Mouse (Mus musculus): ENCODE measurements around the gene Rap1b.
"Not testable (repeated sequence)": the region's sequence is repeated elsewhere in the genome, so short reads cannot be mapped to it uniquely, and the experiment has no call there.

Gene Rap1b

DNA sequence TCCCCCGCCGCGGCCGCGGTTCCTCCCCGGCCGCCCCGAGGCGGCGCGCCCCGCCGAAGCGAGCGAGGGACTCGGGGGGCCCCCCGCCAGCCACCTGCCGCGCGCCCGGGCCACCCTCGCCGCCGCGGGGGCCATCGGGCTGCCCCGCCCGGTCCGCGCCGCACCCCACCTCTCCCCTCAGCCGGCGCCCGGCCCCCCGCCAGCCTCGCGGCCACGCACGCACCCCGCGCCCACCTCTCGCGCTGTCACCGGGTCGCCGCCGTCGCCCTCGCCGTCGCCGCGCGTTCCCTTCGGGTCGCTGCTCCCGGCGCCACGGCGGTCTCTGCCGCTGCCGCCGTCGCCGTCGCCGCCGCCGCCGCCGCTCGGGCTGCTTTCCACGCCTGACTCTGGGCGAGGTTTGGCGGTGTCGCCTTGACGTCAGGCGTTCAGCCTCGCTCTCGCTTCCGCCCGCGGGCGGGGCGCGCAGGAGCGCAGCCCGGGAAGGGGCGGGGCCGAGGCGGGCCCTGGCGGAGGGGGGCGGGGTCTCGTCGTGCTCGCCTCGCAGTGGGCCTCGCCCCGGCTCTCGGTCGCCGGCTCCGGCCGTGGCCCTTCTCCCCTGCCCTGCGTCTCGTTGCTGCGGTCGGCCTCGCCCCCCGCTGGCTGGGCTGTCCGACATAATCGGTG lies at the start of gene Rap1b:
TSS of gene Rap1b (minus strand) at position 439 of the 663 bp plus-strand sequence.
- DNase-seq (ENCODE audit: low spot score) = peak; percentile 97

DNA sequence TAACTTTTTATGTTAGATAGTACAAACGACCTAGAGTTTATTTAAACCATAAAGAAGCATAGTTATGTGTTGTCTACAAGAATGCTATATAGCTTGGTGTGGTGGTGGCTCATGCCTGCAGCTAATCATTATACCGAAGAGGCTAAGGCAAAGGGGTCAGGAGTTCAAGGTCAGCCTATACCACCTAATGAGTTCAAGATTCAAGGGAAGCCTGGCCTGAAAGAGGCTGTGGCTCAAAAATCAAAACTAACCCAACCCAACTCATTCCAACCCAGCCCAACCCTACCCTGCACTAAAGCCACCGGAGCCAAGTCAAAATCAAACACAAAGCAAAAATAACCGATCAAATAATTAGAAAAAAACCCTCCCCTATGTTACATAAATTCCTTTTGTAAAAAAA lies 49.4 kb upstream of the Rap1b start:
- no peak for DNase-seq (ENCODE audit: low spot score)

DNA sequence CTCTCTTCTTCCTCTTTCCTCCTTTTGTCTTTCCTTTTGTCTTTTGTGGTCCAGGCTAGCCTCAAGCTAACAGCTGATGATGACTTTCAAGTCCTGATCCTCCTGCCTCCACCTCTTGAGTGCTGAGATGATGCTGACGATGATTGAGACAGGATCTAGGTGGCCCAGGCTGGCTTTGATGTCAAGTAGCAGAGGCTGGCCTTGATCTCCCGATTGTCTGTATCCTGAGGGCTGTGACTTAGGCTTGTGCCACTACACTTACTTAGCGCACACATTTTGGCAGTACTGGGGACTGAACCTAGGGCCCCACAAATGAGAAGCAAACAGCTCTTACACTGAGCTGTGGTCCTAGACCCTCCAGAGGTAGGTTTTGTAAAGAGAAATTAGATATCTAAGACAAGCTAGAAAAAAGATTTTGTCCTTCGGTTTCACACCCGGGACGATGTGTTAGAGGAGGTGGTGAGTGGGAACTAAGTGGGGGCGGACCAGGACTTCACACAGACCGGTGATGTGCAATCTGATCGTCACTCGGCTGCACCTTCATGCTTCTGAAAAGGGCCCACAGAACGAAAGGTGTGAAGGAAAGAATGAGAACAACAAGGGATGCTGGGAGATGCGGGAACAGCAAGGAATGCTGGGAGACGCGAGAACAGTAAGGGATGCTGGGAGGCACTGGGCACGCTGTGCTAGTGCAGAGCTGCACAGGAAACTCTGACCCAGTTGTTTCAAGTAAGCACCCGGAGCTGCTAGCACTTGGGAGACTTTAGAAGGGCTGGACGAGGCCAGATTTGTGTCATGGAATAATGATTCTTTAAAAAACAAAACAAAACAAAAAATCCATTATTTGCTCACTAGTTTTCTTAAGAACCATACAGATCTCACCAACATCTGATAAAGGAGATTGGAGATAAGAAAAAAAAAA lies 48.5 kb upstream of the Rap1b start:
- DNase-seq (ENCODE audit: low spot score) = no peak

DNA sequence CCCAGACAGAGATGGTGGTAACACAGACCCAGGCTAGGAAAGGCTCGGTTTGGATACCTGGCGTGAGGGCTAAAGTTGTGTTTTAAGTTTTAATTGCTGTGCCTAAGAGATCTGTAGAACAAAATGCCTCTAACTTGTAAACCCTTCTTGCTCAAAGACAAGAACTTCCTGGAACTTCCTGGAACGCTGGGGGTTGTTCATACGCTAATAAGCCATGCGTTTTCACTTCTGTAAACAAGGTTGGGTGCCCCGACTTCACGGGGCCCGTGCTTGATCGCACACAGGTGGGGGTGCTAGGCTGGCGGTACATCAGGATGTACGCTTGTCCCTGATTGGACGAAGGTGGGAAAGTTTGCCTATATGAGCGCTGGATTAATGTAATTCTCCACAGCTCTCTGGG lies 47.3 kb upstream of the Rap1b start:
- not testable (repeated sequence) for DNase-seq (ENCODE audit: low spot score)

DNA sequence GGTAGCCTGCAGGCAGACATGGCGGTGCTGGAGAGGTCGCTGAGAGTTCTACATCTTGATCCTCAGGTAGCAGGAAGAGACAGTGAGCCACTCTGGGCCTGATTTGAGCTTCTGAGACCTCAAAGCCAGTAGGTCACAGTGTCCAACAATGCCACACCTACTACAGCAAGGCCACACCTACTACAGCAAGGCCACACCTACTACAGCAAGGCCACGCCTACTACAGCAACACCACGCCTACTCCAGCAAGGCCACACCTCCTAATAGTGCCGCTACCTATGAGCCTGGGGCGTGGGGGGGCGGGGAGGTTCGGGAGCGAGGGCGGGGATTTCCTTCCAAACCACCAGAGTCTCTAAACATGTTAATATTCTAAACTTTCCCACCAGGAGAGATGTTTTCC lies 45.5 kb upstream of the Rap1b start:
- DNase-seq (ENCODE audit: low spot score) = no peak

DNA sequence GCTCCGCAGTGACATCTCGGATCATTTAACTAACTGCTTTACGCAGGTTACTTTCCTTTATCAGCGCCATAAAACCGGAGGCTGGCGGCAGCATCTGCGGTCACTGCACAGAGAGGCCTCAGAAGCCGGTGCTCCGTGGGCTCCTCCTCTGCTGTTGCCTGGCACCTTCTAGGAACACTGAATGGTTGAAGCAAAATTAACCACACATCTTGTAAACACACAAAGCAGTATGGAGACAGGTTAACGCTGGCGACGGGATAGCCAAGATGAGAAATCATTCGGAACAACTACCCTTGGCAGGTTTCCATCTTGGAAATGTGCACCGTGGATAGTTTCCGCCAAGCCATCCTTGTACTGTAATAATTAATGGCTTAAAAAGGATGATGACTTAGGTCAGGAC lies 43.0 kb upstream of the Rap1b start:
- DNase-seq (ENCODE audit: low spot score) = no peak

DNA sequence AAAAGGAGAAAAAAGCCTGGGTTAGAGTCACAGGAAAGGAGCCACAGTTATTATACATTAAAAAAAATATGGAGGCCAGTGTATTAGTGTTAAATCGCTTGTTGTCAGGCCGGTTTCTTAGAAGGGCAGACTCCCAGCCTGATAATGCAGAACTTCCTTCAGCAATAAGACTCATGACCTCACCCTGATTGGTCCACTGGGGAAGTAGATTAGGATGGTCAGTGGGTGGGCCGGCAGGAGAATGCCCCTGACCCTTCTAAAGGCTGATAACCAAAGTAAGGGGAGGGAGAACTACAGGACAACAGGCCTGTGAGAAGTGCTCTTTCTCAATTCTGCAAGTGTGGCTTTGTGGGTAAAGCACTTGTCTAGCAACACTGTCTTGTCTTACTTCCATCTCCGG lies 39.5 kb upstream of the Rap1b start:
- no peak for DNase-seq (ENCODE audit: low spot score)

DNA sequence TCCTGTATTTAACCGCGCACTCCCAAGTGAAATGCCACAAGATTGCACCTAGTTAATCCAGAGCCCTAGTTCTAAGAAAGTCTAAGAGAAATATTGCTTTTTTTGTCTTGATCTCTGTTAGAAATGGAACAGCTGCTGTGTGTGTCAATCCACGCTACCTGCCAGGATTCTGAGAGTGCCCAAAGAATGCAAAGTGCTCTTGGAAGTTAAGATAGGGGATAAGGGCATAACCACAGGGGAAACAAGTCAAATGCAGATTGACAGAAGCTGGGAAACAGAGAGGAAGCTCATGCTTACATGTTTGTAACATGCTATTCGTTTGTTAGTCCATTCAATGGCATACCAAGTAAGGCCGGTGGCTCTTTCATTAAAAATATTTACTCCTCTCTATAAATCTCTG lies 38.9 kb upstream of the Rap1b start:
- no peak for DNase-seq (ENCODE audit: low spot score)

DNA sequence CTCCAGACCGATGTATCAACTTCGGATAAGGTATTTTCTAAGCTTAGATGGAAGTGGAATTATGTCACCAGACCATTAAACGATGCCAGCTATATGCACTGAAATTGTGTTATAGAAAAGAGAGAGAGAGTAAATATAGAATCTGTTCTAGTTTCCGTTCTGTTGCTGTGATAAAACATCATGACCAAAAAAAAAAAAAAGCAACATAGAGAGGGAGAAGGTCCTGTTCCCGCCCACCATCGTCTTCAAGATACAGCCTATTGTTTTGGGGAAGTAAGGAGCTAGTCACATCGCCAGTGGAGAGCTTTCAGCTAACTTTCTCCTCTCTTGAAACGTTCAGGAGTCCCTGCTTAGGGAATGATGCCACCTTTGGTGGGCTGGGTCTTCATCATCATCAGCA lies 37.6 kb upstream of the Rap1b start:
- DNase-seq (ENCODE audit: low spot score) = no peak

DNA sequence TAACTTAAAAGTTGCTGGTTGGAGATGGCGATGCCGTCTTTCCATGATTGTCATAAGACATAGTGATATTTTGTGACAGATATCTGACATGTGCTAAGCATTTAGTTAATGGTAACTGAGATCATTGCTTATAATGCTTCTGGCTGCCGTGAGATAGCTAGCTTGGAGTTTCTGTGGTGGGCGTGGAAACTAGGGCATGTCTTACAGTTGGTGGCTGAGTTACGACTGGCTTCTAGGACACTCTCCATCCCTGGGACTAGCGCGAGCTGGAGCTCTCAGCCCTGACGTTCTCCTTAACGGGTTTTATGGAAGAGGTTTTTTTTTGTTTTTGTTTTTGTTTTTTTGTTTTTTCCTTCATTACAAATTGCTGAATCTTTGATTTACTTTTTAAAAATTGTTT lies 32.8 kb upstream of the Rap1b start:
- no peak for DNase-seq (ENCODE audit: low spot score)

DNA sequence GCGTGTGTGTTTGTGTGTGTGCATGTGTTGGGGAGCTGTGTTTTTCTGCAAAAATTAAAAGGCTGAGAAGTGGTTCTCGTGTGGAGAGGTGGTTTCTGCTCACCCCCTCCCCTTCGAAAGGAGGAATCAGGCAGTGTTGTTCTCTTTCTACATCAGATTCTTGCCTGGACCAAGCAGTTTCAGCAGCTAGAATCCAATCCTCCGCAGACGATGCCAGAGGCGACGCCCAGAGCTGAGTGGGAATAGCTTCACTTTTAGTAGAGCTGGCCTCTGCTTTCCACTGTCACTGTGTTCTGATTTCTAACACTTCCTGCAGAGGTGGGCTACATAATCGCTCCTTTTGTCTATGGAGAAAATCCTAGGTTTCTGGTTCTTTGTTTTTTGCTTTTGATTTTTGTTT lies 31.0 kb upstream of the Rap1b start:
- no peak for DNase-seq (ENCODE audit: low spot score)

DNA sequence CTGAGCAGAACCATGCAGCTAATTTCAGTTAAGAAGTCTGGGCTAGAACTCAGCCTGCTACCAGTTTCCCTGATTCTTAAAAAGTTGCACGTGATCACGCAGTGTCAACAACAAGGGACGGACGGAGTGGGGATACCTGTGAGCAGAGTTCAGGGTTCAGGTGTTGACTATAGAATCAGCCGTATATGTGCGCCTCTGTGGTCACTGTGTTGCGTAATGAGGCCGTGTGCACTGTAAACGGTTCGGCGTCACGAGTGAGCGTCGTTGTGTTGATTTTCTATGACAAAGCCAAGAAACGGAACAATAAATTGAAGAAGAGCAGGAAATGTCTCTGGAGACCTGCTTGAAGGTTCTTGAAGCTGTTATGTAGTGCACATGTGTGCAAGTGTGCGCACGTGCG lies 30.6 kb upstream of the Rap1b start:
- DNase-seq (ENCODE audit: low spot score) = no peak

DNA sequence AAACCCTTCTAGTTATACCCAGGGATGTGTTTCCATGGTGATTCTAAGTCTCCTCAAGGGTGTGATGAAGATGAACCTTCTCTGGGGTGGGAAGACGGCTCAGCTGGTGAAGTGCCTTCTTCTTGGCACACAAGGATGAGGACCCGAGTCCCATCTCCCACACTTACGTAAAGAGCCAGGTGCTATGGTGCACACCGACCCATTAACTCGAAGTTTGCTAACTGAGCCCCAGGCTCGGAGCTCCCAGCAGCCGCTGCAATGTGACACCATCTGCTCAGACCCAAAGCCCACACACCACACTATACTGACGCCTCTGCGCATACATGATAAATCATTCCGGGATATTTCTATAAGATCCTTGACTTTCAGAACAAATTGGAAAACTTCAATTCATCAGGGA lies 29.1 kb upstream of the Rap1b start:
- no peak for DNase-seq (ENCODE audit: low spot score)

DNA sequence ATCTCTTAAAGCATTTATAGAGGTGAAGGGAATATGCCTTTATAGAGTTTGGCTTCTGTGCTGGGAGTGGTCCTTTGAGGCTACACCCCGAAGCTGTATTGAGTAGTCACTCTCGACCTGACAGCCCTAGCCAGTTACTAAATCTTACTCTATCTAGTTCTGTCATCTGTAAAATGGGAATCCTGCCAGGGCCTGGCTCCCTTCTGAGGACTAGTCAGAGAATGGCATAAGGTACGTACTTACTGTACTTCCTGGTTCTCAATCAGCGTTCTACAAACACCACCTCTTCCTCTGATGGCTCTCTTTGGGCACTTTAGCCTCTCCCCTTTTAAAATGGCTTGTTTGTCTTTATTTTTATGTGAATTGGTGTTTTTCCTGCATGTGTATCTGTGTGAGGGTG lies 28.1 kb upstream of the Rap1b start:
- DNase-seq (ENCODE audit: low spot score) = peak; percentile 63

DNA sequence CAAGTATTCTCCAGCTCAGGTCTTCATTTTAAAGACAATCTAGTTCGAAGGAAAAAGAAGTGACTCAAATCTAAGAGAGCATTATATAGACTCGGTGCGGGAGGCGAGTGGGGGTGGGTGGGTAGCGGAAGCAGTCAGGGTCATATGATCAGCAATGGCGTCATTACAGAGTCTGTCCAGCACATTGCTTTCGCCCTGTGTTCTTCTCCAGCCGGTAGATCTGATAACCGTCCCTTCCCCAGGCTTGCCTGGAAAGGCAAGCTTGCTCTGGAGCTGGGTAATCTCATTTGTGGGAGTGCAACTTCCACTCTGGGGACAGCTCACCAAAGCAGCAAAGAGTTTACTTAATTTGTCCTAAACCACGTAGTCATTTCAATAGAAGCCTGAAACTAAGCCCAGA lies 26.6 kb upstream of the Rap1b start:
- DNase-seq (ENCODE audit: low spot score) = no peak

DNA sequence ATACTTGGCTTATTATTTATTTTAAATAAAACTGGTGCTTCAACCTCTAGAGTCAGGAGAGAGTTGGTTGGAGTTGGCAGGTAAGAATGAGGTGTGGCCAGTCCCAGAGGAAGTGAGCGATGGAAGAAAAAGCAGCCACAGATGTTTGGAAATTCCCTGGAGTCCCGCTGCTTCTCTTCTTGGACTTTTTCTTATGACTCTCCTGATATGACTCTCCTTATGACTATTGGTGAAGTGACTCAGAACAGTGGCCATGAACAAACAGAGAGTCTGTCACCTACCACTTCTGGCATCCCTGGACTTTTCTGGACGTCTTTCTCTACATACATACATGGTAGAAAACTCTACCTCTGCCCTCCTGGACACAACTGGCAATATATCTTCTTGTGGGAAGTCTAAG lies 21.5 kb upstream of the Rap1b start:
- DNase-seq (ENCODE audit: low spot score) = no peak

DNA sequence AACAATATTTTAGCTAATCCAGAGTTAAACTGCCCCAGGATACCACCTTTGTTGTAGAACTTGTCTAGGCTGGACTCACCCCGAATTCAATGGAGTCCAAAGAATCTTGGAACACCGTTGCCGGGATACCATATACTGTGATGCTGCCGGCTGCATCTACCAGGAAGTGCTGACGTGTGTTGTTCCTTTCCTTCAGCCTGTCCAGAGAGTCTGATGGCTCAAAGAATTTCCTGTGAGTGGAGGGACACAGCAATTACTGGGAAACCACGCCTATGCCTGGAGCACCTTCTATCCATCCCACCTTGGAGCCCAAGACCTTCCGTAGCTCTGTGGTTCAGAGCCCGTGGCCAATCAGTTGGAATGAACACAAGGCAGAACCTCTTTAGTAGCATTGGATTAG lies 20.8 kb upstream of the Rap1b start:
- no peak for DNase-seq (ENCODE audit: low spot score)

DNA sequence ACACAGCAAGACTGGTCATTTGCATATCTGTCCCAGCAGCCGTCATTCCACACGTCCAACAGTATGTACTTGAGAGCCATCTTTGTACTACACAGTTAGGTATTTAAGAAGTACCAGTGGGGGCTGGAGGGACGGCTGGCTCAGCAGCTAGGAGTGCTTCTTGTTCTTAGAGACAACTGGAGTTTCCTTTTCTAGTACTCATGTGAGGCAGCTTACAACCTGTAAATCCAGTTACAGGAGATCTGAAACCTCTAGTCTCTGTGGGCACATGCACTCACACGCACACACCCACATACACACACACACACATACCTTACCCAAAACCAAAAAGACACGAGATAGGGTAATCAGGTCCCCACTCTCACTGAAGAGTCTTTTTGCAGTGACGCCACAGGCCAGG lies 18.9 kb upstream of the Rap1b start:
- no peak for DNase-seq (ENCODE audit: low spot score)

DNA sequence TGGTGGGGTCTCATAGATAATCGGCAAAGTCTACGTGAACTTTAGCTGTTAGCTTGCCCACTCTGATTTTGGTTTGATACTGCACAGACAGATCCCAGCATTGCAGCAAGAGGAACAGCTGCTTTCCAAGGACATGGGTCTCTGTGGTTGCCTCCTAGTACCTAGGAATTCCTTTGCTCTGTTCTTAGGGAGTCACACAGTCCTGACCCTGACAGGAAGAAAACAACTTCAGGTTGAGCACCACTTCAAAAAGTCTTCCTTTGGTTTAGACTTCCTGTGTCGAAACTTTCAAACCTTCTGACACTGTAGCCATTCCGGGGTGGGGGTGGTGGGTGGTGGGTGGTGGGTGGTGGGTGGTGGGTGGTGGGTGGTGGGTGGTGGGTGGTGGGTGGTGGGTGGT lies 18.4 kb upstream of the Rap1b start:
- no peak for DNase-seq (ENCODE audit: low spot score)

DNA sequence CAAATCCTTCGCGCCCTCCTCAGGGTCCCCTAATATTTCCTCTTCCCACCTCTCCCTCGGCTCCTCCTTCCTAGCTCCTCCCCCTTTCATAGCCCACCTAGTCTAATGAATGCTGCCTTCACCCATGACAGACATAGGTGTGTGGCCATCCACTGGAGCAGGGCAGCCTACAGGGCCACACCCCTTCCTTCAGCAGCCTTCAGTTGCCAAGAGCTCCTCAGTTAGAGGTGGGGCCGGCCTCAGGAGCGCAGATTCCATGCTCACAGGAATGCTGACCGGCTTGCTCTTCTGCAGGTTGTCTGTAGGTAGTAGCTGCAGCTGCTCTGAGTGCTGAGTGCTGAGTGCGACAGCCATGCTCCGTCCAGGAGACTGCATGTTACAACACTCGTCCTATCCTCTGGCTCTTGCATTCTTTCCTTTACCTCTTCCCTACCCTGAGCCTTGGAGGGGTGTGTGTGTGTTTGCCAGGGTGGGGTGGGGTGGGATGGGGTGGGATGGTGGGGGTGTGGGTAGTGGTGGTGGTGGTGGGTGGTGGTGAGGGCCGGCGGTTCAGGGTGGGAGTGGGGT lies 16.3 kb upstream of the Rap1b start:
- DNase-seq (ENCODE audit: low spot score) = peak; percentile 59

DNA sequence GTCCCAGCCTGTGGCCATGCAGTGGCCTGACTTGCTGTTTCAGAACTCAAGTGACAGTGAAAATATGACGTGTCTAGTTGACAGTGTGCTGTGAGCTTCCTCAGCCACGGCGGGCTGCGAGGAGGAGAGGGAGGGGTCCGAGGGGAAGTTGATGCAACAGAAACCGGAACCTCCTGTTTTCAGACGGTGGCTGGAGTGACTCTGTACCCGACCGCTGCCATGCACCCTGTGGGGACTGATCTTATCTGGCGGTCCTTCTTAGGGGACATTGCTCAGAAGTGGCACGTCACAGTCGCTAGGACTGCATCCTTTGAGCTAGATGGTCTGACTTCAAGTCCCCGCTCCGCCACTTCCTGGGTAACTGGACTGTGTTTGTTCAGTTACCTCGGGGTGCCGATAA lies 15.1 kb upstream of the Rap1b start:
- DNase-seq (ENCODE audit: low spot score) = peak; percentile 19

DNA sequence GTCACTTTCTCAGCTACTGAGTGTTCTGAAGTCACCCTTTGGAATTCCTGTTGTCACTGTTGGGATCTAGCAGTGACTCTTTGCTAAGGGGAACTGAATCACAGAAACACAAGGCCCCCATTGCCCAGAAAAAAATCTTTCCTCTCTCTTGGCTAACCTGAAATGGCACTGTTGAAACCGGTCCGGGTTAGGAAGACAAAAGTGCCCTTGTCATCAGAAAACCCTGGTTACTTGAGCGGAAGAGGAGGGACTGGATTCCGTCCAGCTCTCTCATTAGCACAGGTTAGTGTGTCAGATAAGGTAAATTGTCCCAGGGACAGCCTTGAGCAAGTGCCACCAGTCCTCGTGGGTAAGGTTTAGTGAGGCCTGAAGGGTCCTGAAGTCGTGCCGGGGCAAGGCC lies 14.5 kb upstream of the Rap1b start:
- no peak for DNase-seq (ENCODE audit: low spot score)

DNA sequence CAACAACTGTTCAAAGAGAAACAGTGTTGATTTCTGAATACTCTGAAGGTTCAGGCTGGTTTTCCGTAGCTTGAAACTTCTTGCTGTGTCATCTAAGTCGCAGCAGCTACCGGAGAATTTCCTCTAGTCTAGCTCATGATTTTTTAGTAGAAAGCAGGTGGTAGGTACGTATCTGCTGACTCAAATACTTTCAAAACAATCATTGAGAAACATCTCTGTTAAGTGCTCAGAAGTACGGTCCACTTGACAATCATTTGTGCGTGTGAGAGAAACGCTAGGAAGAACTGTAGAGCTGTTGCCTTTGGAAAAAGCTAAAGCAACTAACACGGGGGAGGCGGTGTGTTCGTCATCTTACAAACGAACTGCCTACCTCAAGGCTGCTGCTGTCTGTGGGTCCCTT lies 14.0 kb upstream of the Rap1b start:
- no peak for DNase-seq (ENCODE audit: low spot score)
